Mouse (Mus musculus) liver, embryonic 15.5 days (tissue): ENCODE measurements around the gene Vcan. TPM values are rescaled to one million over a fixed set of nuclear protein-coding genes. Genes with fewer than 3 reads are reported as not detected.

Source experiments
- ATAC-seq: fragments of 200-750 bp; cut with Nextera tagmentation; 2 replicates; pipeline ENCODE4 v1.8.0; 2017; ENCODE audit warnings: moderate number of reproducible peaks, mild to moderate bottlenecking, moderate library complexity; ENCODE audit not compliant: insufficient read depth
- H3K27ac ChIP-seq: fragments of 300-500 bp; sonication (generic); replicated peaks from 2 replicates; pipeline ENCODE4 v1.5.1; 2015; ENCODE audit warnings: mild to moderate bottlenecking, inconsistent platforms
- H3K27me3 ChIP-seq: fragments of 300-500 bp; sonication (generic); 2 replicates; pipeline ENCODE4 v1.6.1; 2015; ENCODE audit warnings: mild to moderate bottlenecking, inconsistent platforms
- H3K36me3 ChIP-seq: fragments of 300-500 bp; sonication (generic); replicated peaks from 2 replicates; pipeline ENCODE4 v1.6.1; 2015; ENCODE audit warnings: moderate library complexity, mild to moderate bottlenecking, inconsistent platforms
- H3K4me1 ChIP-seq: fragments of 300-500 bp; sonication (generic); replicated peaks from 2 replicates; pipeline ENCODE4 v1.6.1; 2015; ENCODE audit warnings: inconsistent platforms
- H3K4me2 ChIP-seq: fragments of 300-500 bp; sonication (generic); 2 replicates; pipeline ENCODE4 v1.6.1; 2015; ENCODE audit warnings: moderate library complexity, mild to moderate bottlenecking, inconsistent platforms
- H3K4me3 ChIP-seq: fragments of 300-500 bp; sonication (generic); replicated peaks from 2 replicates; pipeline ENCODE4 v1.5.1; 2015; ENCODE audit warnings: mild to moderate bottlenecking, inconsistent platforms
- H3K9ac ChIP-seq: fragments of 300-500 bp; sonication (generic); 2 replicates; pipeline ENCODE4 v1.6.1; 2015; ENCODE audit warnings: moderate library complexity, mild to moderate bottlenecking, inconsistent platforms
- H3K9me3 ChIP-seq: fragments of 300-500 bp; sonication (generic); replicated peaks from 2 replicates; pipeline ENCODE4 v1.6.1; 2016; ENCODE audit warnings: inconsistent platforms
- WGBS: fragments of 180-500 bp; shearing (Covaris S2); methylation state at CpG from one replicate; pipeline ENCODE4 v1.1.7; 2015; ENCODE audit warnings: mixed read lengths; ENCODE audit not compliant: insufficient replicate concordance; 5-methylcytosine and 5-hydroxymethylcytosine counted together
- polyA plus RNA-seq: library from polyadenylated mRNA; unstranded; fragments of >200 nt; fragmentation: Nextera tagmentation; extraction: Ambion mirVana; gene quantifications from 2 replicates; pipeline ENCODE4 v1.2.1, GENCODE M21; 2015

The Vcan gene
- polyA plus RNA-seq, 1 experiment from 2014 or later, result 1.2 TPM

DNA sequence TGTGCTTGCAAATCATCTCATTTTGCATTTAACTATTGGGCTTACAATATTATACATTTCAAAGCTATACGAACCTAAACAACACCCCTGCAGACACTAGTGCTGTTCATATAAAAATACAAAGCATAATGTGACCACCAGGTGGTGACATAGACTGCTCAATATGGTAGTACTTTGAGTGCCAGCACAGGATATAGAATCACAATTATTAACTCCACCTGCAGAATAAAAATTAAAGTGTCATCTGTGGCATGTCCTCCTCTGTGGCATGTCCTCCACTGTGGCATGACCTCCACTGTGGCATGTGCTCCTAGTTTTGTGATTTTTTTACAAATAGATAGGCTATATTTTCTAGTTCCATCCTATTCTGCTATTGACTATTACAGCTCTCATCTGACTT lies 74.2 kb downstream of the Vcan start:
- Histone ChIP-seq H3K27me3 (no peaks in the 10 kb centered on the region), H3K4me3 (no peak overlapping the region), H3K9ac (no peak overlapping the region), H3K27ac (no peak overlapping the region), H3K9me3 (no peaks in the 10 kb centered on the region), H3K36me3 (no peaks in the 10 kb centered on the region), H3K4me1 (no peaks in the 10 kb centered on the region), H3K4me2 (no peak overlapping the region)
- no peak for ATAC-seq
- 30% methylated on average over 1 of the region's 1 CpGs for WGBS

DNA sequence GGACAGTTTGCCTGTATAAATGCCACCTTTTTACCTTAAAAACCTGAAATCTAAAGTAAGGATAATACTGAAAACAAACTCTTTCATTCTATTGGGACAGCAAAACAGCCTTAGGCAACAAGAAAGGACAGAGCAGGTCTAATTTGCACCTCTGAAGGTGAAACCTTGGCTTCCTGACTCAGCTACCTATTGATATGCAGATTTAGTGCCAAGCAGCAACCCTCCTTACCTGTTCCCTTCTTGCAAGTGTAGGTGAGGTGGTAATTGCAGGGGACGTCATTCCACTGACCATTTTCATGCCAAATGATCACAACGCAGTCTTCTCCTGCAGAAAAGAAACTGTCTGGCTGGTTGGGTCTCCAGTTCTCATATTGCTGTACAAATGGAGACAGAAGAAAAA lies 80.6 kb downstream of the Vcan start:
- Histone ChIP-seq H3K4me3 (no peak overlapping the region), H3K9ac (no peak overlapping the region)
- WGBS, result 51% methylated on average over 2 of the region's 2 CpGs

GRCm38 (mm10) chr13:89657046-89657445 lies 85.3 kb downstream of the Vcan start:
- H3K27me3 ChIP-seq, result no peaks in the 10 kb centered on the region
- H3K27ac ChIP-seq, result no peak overlapping the region
- 78% methylated on average over 11 of the region's 11 CpGs for WGBS
- no peaks in the 10 kb centered on the region for H3K36me3 ChIP-seq
- no peak overlapping the region for H3K9ac ChIP-seq
- H3K4me2 ChIP-seq, result no peak overlapping the region
- no peak for ATAC-seq
- H3K9me3 ChIP-seq, result no peaks in the 10 kb centered on the region
- H3K4me3 ChIP-seq, result no peak overlapping the region
- no peaks in the 10 kb centered on the region for H3K4me1 ChIP-seq

More for the DNA sequence above, 80.6 kb downstream of the Vcan start:
- no peak overlapping the region for H3K4me2 ChIP-seq
- no peak for ATAC-seq
- H3K27ac ChIP-seq, result no peak overlapping the region
- H3K9me3 ChIP-seq, result no peaks in the 10 kb centered on the region
- H3K36me3 ChIP-seq, result no peaks in the 10 kb centered on the region
- H3K27me3 ChIP-seq, result no peaks in the 10 kb centered on the region
- H3K4me1 ChIP-seq, result no peaks in the 10 kb centered on the region

- H3K4me1 ChIP-seq, result no peaks in the 10 kb centered on the region
- no peak overlapping the region for H3K4me3 ChIP-seq
- no peak overlapping the region for H3K4me2 ChIP-seq
- no peaks in the 10 kb centered on the region for H3K27me3 ChIP-seq
- no peaks in the 10 kb centered on the region for H3K36me3 ChIP-seq
- 37% methylated on average over 2 of the region's 2 CpGs for WGBS
- H3K9ac ChIP-seq, result no peak overlapping the region
- H3K9me3 ChIP-seq, result no peaks in the 10 kb centered on the region
- H3K27ac ChIP-seq, result no peak overlapping the region
- ATAC-seq, result no peak
Measured at GRCm38 (mm10) chr13:89653279-89653678, 89.0 kb downstream of the Vcan start.

- Histone ChIP-seq H3K4me3 (no peak overlapping the region), H3K4me2 (no peak overlapping the region), H3K36me3 (no peaks in the 10 kb centered on the region), H3K9ac (no peak overlapping the region), H3K27ac (no peak overlapping the region), H3K27me3 (no peaks in the 10 kb centered on the region), H3K9me3 (no peaks in the 10 kb centered on the region), H3K4me1 (no peaks in the 10 kb centered on the region)
- ATAC-seq, result no peak
- 34% methylated on average over 1 of the region's 1 CpGs for WGBS
Measured at GRCm38 (mm10) chr13:89652773-89653172, 89.5 kb downstream of the Vcan start.

- H3K36me3 ChIP-seq, result no peaks in the 10 kb centered on the region
- no peak overlapping the region for H3K27ac ChIP-seq
- H3K27me3 ChIP-seq, result no peaks in the 10 kb centered on the region
- H3K4me1 ChIP-seq, result no peaks in the 10 kb centered on the region
- H3K4me2 ChIP-seq, result no peak overlapping the region
- WGBS, result 81% methylated on average over 2 of the region's 2 CpGs
- ATAC-seq, result no peak
- H3K9ac ChIP-seq, result no peak overlapping the region
- no peak overlapping the region for H3K4me3 ChIP-seq
- no peaks in the 10 kb centered on the region for H3K9me3 ChIP-seq
Measured at GRCm38 (mm10) chr13:89645589-89645988, 96.7 kb downstream of the Vcan start.

- Histone ChIP-seq H3K9ac (no peak overlapping the region), H3K9me3 (no peaks in the 10 kb centered on the region), H3K4me2 (no peak overlapping the region), H3K27me3 (no peaks in the 10 kb centered on the region), H3K27ac (no peak overlapping the region), H3K4me3 (no peak overlapping the region), H3K4me1 (no peaks in the 10 kb centered on the region), H3K36me3 (no peaks in the 10 kb centered on the region)
- 59% methylated on average over 3 of the region's 3 CpGs for WGBS
- ATAC-seq, result no peak
Measured at GRCm38 (mm10) chr13:89637012-89637411, 105.3 kb downstream of the Vcan start.

GRCm38 (mm10) chr13:89634137-89634683 lies 108.1 kb downstream of the Vcan start:
- WGBS, result 21% methylated on average over 4 of the region's 4 CpGs

GRCm38 (mm10) chr13:89619064-89619463 lies 123.2 kb downstream of the Vcan start:
- Histone ChIP-seq H3K27me3 (no peaks in the 10 kb centered on the region), H3K27ac (no peak overlapping the region), H3K9ac (no peak overlapping the region), H3K4me1 (no peaks in the 10 kb centered on the region), H3K36me3 (no peaks in the 10 kb centered on the region), H3K4me3 (no peak overlapping the region), H3K9me3 (no peaks in the 10 kb centered on the region), H3K4me2 (no peak overlapping the region)
- ATAC-seq, result no peak
- 60% methylated on average over 3 of the region's 3 CpGs for WGBS

More at GRCm38 (mm10) chr13:89634137-89634683, 108.1 kb downstream of the Vcan start:
- Histone ChIP-seq H3K4me2 (no peak overlapping the region), H3K4me1 (no peaks in the 10 kb centered on the region), H3K27ac (no peak overlapping the region), H3K27me3 (no peaks in the 10 kb centered on the region), H3K9ac (no peak overlapping the region), H3K36me3 (no peaks in the 10 kb centered on the region), H3K9me3 (no peaks in the 10 kb centered on the region), H3K4me3 (no peak overlapping the region)
- no peak for ATAC-seq

DNA sequence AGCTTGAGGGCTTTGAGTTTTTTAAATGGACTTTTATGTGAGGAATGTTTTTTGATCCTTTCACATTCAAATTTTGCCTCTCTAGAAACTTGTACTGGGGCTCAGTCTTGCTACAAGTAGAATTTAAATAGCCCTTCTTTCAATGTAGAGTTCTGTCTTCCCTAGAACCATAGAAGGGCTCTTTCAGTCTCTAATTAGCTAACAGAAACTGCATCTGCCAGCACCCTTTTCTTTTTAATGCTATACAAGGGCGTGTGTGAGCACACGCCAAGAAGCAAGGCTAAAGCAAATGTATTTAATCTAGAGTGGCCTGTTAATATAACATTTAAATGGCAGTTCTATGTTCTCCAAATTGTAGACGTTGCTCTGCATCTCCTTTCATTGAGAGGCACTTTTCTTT lies 134.9 kb downstream of the Vcan start:
- no peak overlapping the region for H3K9ac ChIP-seq
- no peaks in the 10 kb centered on the region for H3K4me1 ChIP-seq
- no peak overlapping the region for H3K27ac ChIP-seq
- H3K27me3 ChIP-seq, result no peaks in the 10 kb centered on the region
- no peak overlapping the region for H3K4me3 ChIP-seq
- no peak for ATAC-seq
- no peaks in the 10 kb centered on the region for H3K9me3 ChIP-seq
- H3K4me2 ChIP-seq, result no peak overlapping the region
- 58% methylated on average over 3 of the region's 3 CpGs for WGBS
- H3K36me3 ChIP-seq, result no peaks in the 10 kb centered on the region
